Mouse (Mus musculus) gonadal fat pad, adult 2 months (tissue): ENCODE data around the gene Robo3. TPM values are rescaled to one million over a fixed set of nuclear protein-coding genes. Genes with fewer than 3 reads are reported as not detected.

ENCODE experiments used
- DNase-seq: peaks from one replicate; pipeline ENCODE4 v3.0.0-alpha.2; 2012; ENCODE audit warnings: low read depth
- polyA plus RNA-seq: library from polyadenylated mRNA; depleted of rRNA; stranded (reverse); fragments of >200 nt; gene quantifications from 2 replicates; pipeline ENCODE4 v1.2.3, GENCODE M21; 2012; rRNA removed

Gene Robo3
- polyA plus RNA-seq, 1 experiment: 0.34 TPM

GRCm38 (mm10) chr9:37368081-37368830 lies 64.8 kb downstream of the Robo3 start:
- no peak for DNase-seq

- DNase-seq: no peak
These were observed 65.6 kb downstream of the Robo3 start, which contains the start of gene Hepacam for GRCm38 (mm10) chr9:37367301-37368080. Gene Hepacam (plus strand): TSS chr9:37367351.

DNA sequence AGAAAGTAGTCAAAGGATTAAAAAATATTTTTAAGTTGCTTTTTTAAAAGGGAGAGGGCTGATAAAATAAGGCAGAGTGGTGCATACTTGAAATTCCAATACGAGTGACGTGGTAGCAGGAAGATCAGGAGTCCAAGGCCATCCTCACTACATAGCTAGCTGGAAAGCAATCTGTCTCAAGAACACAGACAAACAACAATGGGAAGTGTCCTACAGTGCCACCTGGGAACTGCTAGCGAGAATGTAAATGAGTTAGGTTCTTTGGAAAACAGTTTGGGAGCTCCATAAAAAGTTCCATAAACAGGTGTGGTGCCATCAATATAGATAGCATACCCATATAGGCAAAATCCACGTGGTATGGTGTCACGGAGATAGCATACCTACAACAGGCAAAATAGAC lies 67.3 kb downstream of the Robo3 start:
- no peak for DNase-seq

Other genes starting within 250 kb of the Robo3 start
- 4.2 and 5.8 TPM in 2 replicates for gene Tmem218, start 225.0 kb downstream of the Robo3 start, polyA plus RNA-seq
- gene Slc37a2, start 177.5 kb downstream of the Robo3 start, polyA plus RNA-seq: 3.2 and 3.9 TPM in 2 replicates
- 0.77 and 1.1 TPM in 2 replicates for gene Ccdc15, start 84.8 kb downstream of the Robo3 start, polyA plus RNA-seq
- gene Hepacam, start 65.9 kb downstream of the Robo3 start, polyA plus RNA-seq: 0.32 and 0.51 TPM in 2 replicates
- gene Robo4, start 31.3 kb downstream of the Robo3 start, polyA plus RNA-seq: 27.9 and 34.2 TPM in 2 replicates
- gene Msantd2, start 56.1 kb upstream of the Robo3 start, polyA plus RNA-seq: 9.2 and 10.4 TPM in 2 replicates
- 60.9 and 73.5 TPM in 2 replicates for gene Esam, start 94.8 kb upstream of the Robo3 start, polyA plus RNA-seq
- gene Vsig2, start 106.0 kb upstream of the Robo3 start, polyA plus RNA-seq: 9.4 and 11.8 TPM in 2 replicates
- 19.3 and 24.3 TPM in 2 replicates for gene Nrgn, start 119.7 kb upstream of the Robo3 start, polyA plus RNA-seq
- gene Siae, start 122.5 kb upstream of the Robo3 start, polyA plus RNA-seq: 13.6 and 14.4 TPM in 2 replicates
- gene Spa17, start 180.5 kb upstream of the Robo3 start, polyA plus RNA-seq: 3.4 and 4.9 TPM in 2 replicates
- gene Tbrg1, start 224.1 kb upstream of the Robo3 start, polyA plus RNA-seq: 64.0 and 70.4 TPM in 2 replicates
- not detected in 2 replicates for gene Panx3, start 236.0 kb upstream of the Robo3 start, polyA plus RNA-seq